Mouse (Mus musculus): Measurements from ENCODE around the gene Cacnb1.

Cacnb1 gene

GRCm38 (mm10) chr11:97985727-97986677 lies 36.8 kb downstream of the Cacnb1 start, which contains the start of gene Plxdc1:
Plxdc1 (minus strand) TSS chr11:97986444.
- DNase-seq: peak; percentile 34 to 55

- DNase-seq: no peak
Measured at GRCm38 (mm10) chr11:97983983-97984382, 38.9 kb downstream of the Cacnb1 start.

GRCm38 (mm10) chr11:97983506-97983905 lies 39.3 kb downstream of the Cacnb1 start:
- no peak for DNase-seq

- DNase-seq: no peak
Measured at GRCm38 (mm10) chr11:97982721-97983120, 40.1 kb downstream of the Cacnb1 start.

- DNase-seq: no peak
Measured at GRCm38 (mm10) chr11:97980531-97980966, 42.3 kb downstream of the Cacnb1 start.

GRCm38 (mm10) chr11:97979824-97980495 lies 42.9 kb downstream of the Cacnb1 start:
- DNase-seq: no peak

- DNase-seq: no peak
Measured at GRCm38 (mm10) chr11:97978392-97978791, 44.4 kb downstream of the Cacnb1 start.

- DNase-seq: no peak
Measured at GRCm38 (mm10) chr11:97977797-97978196, 45.0 kb downstream of the Cacnb1 start.

- DNase-seq: no peak
Measured at GRCm38 (mm10) chr11:97974746-97975145, 48.1 kb downstream of the Cacnb1 start.

GRCm38 (mm10) chr11:97974141-97974540 lies 48.7 kb downstream of the Cacnb1 start:
- no peak for DNase-seq

GRCm38 (mm10) chr11:97972434-97972833 lies 50.4 kb downstream of the Cacnb1 start:
- DNase-seq: no peak

GRCm38 (mm10) chr11:97971232-97971631 lies 51.6 kb downstream of the Cacnb1 start:
- DNase-seq: peak; percentile 41 to 62

- no peak for DNase-seq
Measured at GRCm38 (mm10) chr11:97970771-97971170, 52.1 kb downstream of the Cacnb1 start.

- DNase-seq: no peak
Measured at GRCm38 (mm10) chr11:97968385-97968784, 54.4 kb downstream of the Cacnb1 start.

- peak; percentile 57 to 62 for DNase-seq
Measured at GRCm38 (mm10) chr11:97967114-97967513, 55.7 kb downstream of the Cacnb1 start.

GRCm38 (mm10) chr11:97960907-97961306 lies 61.9 kb downstream of the Cacnb1 start:
- peak; percentile 58 to 62 for DNase-seq

GRCm38 (mm10) chr11:97959300-97959680 lies 63.5 kb downstream of the Cacnb1 start:
- no peak for DNase-seq

GRCm38 (mm10) chr11:97958641-97959299 lies 64.1 kb downstream of the Cacnb1 start:
- no peak for DNase-seq

- DNase-seq: peak; percentile 83 to 86
Measured at GRCm38 (mm10) chr11:97956905-97957560, 65.8 kb downstream of the Cacnb1 start.

GRCm38 (mm10) chr11:97955915-97956314 lies 66.9 kb downstream of the Cacnb1 start:
- no peak for DNase-seq

- no peak for DNase-seq
Measured at GRCm38 (mm10) chr11:97955146-97955902, 67.5 kb downstream of the Cacnb1 start.

All from cerebellum, adult 18-20 months (tissue).